Mouse (Mus musculus) layer of hippocampus, adult 2 months (tissue): ENCODE data around the gene Sqor. TPM values are rescaled to one million over a fixed set of nuclear protein-coding genes. Genes with fewer than 3 reads are reported as not detected.

Experiments used
- DNase-seq, 2 experiments: peaks; one replicate each; pipeline ENCODE4 v3.0.0; 2022; ENCODE audit warnings: low spot score in 2 of 2
- H3K27ac ChIP-seq: fragments of 200-600 bp; 2 replicates; pipeline ENCODE4 v1.8.1; 2022
- H3K4me3 ChIP-seq: fragments of 200-600 bp; 2 replicates; pipeline ENCODE4 v1.8.1; 2022; ENCODE audit warnings: mild to moderate bottlenecking
- CTCF ChIP-seq: fragments of 200-600 bp; conservative IDR thresholded peaks from 2 replicates; pipeline ENCODE4 v1.8.1; 2022; ENCODE audit warnings: antibody characterized with exemption, mild to moderate bottlenecking, moderate library complexity
- total RNA-seq, 2 experiments: library from RNA; stranded (reverse); gene quantifications; 2 replicates each; pipeline ENCODE4 v1.2.3; 2021

Gene Sqor
- total RNA-seq, 2 experiments from 2014 or later: 4.3 to 5.5 TPM

DNA sequence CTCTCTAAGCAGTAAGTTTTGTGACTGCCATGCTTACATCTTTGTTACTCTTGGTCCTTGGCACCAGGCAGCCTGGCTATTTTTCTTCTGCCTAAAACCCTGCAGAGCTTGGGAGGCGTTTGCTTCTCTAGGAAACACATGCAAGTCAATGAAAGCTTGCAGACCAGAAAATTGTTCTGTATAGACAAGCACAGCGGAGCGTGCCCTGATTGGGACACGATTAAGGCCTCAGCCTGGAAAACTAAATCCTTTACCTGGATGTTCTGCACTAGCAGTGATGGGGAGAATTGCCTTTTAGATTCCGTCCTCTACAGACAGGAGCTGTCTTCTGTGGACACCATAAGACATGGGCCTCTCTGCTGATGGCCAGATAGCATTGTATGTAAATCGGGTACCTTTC lies 39.4 kb downstream of the Sqor start:
- Histone ChIP-seq H3K4me3 (no peak overlapping the region), H3K27ac (no peak overlapping the region)
- no peak for DNase-seq
- no peak for TF ChIP-seq CTCF

- no peak for DNase-seq
- Histone ChIP-seq H3K27ac (no peak overlapping the region), H3K4me3 (no peak overlapping the region)
- TF ChIP-seq CTCF: no peak
Measured at GRCm38 (mm10) chr2:122806040-122806439, 41.0 kb downstream of the Sqor start.

DNA sequence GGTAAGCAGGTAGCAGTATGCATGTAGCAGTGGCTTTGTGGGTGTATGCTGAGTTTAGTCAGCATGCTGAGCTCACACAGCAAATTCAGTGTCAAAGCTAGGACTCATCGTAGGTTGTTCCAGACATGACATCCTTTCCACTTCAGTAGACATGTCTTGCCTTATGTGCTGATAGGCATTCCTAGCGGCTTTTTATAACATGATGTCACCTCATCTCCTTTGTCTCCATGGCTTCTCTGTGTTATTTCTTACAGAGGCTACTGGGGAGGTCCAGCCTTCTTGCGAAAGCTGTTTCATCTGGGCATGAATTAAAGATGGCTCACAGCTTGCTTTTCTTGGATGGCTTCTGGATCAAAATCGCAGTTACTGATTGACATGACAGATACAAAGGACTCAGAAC lies 44.0 kb downstream of the Sqor start:
- no peak for DNase-seq
- Histone ChIP-seq H3K4me3 (no peak overlapping the region), H3K27ac (no peak overlapping the region)
- TF ChIP-seq CTCF: no peak

DNA sequence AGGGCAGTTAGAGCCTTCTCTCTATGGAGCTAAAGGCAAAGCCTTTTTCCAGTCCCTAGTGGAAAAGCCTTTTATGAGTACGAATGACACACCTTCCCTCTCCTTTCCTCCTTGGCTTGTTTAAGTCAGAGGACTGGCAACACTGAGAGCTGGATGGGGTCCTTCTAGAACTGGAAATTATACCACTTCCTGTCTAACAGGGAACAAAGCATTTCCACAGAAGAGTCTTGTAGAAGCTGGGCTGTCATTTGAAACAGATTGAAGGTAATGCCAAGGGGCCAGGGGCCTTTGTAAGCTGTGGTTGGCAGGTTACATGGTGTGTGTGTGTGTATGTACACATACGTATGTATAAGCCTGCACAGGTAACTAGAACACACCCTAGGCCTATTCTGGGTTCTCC lies 51.9 kb downstream of the Sqor start:
- DNase-seq: no peak
- no peak overlapping the region for H3K4me3 ChIP-seq
- H3K27ac ChIP-seq: no peak overlapping the region
- no peak for TF ChIP-seq CTCF

GRCm38 (mm10) chr2:122821246-122821645 lies 56.2 kb downstream of the Sqor start:
- Histone ChIP-seq H3K27ac (no peak overlapping the region), H3K4me3 (no peak overlapping the region)
- no peak for DNase-seq
- TF ChIP-seq CTCF: no peak

- H3K27ac ChIP-seq: no peak overlapping the region
- peak; percentile 37 to 64 for DNase-seq
- H3K4me3 ChIP-seq: no peak overlapping the region
- peak; percentile 99 for TF ChIP-seq CTCF
Measured at GRCm38 (mm10) chr2:122825406-122826236, 60.6 kb downstream of the Sqor start.

DNA sequence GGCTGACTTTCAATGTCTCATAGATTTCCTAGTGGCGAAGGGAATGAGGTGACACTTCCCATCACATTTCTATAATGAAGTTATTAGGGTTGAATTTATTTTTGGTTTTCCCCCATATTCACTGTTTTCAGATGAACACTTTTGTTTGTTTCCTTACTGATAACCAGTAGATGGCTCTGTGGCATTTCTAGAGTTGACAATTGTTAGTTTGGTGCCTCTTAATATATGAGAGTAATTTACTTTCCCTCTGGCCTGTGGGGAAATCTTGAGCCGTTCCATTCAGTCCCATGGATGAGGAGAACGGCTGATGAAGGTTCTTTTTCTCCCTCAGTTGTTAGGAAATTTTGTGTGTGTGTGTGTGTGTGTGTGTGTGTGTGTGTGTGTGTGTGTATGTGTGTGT lies 61.3 kb downstream of the Sqor start:
- Histone ChIP-seq H3K27ac (no peak overlapping the region), H3K4me3 (no peak overlapping the region)
- peak; percentile 73 for TF ChIP-seq CTCF
- DNase-seq: peak in 1 of 2 experiments; percentile 12

DNA sequence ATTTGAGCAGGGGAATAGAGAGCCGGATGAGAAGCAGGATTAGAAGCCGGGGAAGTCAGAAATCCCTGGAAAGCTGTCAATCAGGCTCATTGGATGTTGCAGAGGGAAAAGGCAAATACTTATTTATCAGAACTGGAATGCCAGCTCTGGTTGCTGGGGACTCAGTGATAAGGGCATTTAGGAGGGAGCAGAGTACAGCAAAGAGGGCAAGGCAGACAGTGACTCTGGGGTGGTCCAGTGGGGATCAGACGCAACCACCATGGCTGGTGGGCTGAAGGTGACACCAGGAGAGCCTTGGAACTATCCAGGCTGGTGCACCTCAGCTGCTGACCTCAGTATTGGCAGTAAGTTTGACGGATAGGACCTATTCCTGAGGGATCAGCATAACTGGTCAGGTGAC lies 89.6 kb downstream of the Sqor start:
- TF ChIP-seq CTCF: no peak
- DNase-seq: no peak
- Histone ChIP-seq H3K4me3 (no peak overlapping the region), H3K27ac (no peak overlapping the region)

- no peak overlapping the region for H3K4me3 ChIP-seq
- no peak overlapping the region for H3K27ac ChIP-seq
- DNase-seq: no peak
- TF ChIP-seq CTCF: no peak
Measured at GRCm38 (mm10) chr2:122855354-122855753, 90.3 kb downstream of the Sqor start.

Other genes starting within 250 kb of the Sqor start
- 10 to 100 TPM; 64.9 to 72.1 TPM for gene Gatm, start 153.9 kb upstream of the Sqor start, total RNA-seq
- 1 to 10 TPM in 1 of 2 experiments, not detected in 1; 1.1 TPM for gene AA467197, start 128.3 kb upstream of the Sqor start, total RNA-seq
- gene Slc30a4, start 62.6 kb upstream of the Sqor start, total RNA-seq: 10 to 100 TPM; 27.4 to 29.2 TPM
- gene Bloc1s6, start 26.7 kb upstream of the Sqor start, total RNA-seq: 10 to 100 TPM; 19.5 to 24.8 TPM